Mouse (Mus musculus): ENCODE measurements around the gene Tnfsf15. TPM values are rescaled to one million over a fixed set of nuclear protein-coding genes. Genes with fewer than 3 reads are reported as not detected.
A peak's percentile ranks its signal among the peaks of the same experiment; 100 is the strongest.

The Tnfsf15 gene
- not detected for total RNA-seq (2021)
- long read RNA-seq, experiment 1, result 0 reads
- long read RNA-seq, experiment 2, result 0 reads

DNA sequence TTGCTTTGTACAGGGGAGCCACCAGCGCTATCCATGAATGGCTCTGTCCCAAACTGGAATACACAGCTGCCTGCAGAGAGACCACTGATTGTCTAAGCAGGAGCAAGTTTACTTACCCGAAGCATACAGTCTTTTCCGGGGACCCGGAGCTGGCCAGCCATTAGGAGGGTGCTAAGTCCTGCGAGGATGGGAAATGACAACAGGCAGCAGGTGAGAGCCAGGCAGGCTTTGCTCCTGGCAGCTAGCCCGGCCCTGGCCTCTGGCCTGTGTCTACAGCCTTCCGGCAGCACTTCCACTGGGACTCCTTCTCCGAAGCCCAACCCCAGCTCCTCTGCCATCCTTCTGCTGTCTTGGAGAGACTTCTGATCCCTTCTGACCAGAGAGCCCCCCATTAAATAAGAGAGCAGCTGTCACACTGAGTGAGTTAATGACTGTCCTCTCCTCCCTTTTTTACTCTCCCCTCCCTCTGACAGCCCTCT, at the start of gene Tnfsf15:
Tnfsf15 (minus strand) TSS at position 421 of the 479 bp plus-strand sequence.
- DNase-seq (ENCODE audit: low spot score), result peak; percentile 52

DNA sequence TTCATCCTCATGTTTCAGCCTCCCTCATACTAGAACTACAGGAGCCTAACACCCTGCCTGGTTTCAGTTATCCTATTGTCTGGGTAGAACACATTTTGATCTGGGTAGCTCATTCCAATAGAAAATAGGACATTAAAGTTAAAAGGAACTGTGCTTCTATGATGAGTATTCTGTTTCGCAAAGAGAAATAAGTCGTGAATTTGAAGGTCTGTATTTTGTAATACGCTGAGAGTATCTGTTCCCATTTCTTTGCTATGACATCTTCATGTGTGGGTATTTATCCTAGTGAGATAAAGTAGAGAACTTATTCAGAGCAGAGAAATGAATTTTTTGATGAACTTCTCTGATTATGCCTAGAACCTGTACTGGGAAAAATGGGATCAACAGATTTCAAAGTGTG, 47.4 kb upstream of the Tnfsf15 start:
- DNase-seq (ENCODE audit: low spot score), result no peak

DNA sequence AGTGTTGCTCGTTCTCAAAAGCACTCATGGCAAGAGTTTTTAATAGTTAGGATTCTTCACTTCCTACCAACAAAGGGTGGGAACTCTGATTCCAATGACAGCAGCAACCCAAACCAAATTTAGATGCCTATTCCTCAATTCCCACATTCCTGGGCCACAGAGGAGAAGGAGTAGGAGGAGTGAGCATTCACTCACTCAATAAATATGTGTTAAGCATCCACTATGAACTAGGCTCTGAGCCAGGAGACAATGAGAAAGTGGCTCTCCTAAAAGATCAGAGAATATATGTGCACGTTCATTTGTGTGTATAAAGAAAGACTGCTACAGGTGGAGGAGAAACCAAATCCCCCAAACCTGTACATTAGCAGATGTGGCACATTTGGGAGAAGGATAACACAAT, 40.6 kb upstream of the Tnfsf15 start:
- DNase-seq (ENCODE audit: low spot score), result no peak

- no peak for DNase-seq (ENCODE audit: low spot score)
Observed at GRCm38 (mm10) chr4:63783826-63784225, 38.9 kb upstream of the Tnfsf15 start.

DNA sequence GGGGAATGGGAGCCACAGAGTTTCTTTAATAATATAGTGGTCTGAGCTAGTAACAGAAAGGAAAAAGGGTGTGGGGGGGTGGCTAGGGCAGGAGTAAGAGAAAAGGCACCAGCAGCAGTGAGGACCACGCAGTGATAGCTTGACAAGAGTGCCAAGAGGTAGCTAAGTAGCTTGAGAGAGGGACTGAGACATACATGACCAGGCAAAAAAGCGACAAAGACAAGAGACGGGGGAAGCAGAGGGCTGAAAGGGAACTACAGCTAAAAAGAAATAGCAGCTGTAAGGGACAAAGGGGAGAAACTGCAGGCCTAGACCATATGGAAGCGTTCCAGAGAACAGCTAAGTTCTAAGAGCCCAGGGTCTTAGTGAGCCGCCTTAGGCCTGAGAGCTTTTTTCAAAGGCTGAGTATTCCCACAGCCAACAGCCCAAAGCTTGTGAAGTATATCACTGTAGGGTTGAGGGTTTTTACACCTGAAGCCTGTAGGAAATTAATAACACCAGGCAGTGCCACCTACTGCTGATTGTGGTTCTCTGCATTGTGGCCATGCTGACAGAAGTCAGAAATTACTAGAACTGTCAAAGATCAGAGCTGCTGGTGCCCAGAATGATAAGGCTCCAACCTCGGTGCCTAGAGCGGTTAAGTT, 38.2 kb upstream of the Tnfsf15 start:
- no peak for DNase-seq (ENCODE audit: low spot score)

DNA sequence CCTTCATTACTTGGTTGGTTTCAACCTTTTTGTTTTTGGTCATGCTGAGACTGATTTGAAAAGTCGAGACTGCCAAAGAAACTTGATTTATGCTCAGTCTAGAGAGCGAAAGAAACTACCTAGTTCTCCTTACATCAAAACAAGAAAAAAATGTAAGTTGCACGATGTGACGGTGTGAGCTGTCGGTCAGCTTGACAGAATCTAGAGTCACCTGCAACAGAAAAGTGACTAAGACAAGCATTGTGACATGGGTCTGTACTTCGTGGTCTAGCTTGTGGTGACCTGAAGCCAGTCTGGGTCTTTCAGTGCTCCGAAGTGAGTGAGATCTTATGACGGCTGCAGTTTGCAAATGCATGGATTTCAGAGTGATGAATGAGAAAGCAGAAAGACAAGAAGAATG, 32.3 kb upstream of the Tnfsf15 start:
- DNase-seq (ENCODE audit: low spot score), result no peak

DNA sequence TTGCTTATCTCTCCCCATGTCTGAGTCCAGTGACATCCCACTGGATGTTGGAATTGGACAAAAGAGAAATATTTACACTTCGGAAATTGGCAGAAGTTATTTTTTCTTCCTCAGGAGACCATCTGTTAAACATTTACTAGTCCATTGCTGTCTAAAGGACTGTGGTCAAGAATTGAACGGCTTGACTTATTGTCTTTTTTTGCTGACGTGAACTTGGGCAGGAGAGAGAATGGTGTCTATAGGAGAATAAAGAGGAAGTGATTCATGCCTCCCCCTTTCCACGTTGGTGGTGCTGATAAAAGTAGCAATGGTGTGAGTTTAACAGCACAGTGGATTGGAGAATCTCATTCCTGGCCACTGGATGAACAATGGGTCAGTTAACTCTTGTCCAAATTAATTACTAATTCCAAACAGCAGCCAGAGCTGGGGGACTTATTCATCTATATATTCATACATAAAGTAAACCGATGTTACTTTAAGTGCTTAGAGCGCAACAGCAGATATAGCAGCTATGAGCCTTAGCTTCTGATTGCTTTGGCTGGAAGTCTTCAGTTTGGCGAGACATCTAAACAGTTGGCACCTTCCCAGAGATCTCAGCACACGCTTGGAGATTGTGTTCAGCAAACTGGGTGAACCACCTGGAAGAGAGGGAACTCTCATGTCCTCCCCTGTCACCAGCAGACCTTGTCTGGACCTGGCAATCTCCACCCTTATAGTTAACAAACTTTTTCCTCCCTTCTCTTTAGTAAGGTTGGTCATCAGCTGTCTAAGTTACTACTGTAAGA, 28.6 kb upstream of the Tnfsf15 start:
- no peak for DNase-seq (ENCODE audit: low spot score)

DNA sequence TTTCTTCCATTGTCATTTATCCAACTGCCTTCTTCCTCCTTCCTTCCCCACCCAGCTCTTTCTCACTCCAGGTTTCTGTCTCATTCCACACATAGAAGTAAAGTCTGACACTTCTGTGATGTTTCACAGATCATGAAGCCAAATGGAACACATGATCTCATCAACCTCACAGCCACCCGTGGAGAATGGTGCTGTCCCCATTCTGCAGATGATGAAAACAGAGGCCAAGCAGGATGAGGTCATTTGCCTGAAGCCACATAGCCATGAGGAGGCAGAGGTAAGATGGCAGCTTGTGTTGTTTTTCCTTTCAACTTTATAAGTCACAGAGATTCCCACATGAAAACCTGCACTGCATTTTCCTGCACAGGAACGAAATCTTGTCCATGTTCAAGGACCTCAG, 27.6 kb upstream of the Tnfsf15 start:
- no peak for DNase-seq (ENCODE audit: low spot score)

- no peak for DNase-seq (ENCODE audit: low spot score)
Observed at GRCm38 (mm10) chr4:63771291-63771690, 26.4 kb upstream of the Tnfsf15 start.

GRCm38 (mm10) chr4:63769161-63769560, 24.2 kb upstream of the Tnfsf15 start:
- DNase-seq (ENCODE audit: low spot score), result no peak

DNA sequence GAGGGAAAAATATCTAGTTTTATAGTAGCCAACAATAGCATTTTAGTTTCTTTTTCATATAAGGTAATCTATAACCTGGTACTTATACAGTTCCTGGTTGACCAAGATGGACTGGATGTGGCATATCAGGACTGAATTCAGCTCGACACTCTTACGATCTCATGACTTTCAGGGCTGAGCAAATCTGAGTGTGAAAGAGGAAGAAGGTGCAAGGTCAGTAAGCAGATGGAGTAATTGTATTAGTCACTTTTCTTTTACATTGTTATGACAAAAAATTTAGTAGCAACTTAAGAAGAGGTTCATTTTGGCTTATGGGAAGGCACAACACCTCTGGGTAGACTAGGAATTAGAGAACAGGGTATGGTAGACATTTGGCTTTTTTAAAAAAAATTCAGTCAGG, 20.1 kb upstream of the Tnfsf15 start:
- DNase-seq (ENCODE audit: low spot score), result no peak

DNA sequence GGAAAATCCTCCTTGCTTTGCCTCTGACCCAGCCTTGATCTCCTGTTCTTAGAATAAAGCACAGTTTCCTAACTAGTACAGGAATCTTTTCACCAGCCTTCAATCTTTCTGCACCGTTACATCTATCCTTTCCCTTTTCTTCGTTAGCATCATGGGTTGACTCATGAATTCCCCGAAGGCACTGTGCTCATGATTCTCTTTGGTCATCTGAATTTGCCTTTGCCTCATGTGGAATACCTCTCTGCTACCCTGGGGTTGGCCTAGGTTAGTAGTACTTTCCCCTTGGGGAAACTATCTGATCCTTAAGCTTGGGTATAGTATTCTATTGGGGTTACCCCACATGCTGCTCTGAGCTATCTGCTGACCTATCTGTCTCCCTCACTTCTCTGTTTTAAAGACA, 15.0 kb upstream of the Tnfsf15 start:
- DNase-seq (ENCODE audit: low spot score), result no peak

DNA sequence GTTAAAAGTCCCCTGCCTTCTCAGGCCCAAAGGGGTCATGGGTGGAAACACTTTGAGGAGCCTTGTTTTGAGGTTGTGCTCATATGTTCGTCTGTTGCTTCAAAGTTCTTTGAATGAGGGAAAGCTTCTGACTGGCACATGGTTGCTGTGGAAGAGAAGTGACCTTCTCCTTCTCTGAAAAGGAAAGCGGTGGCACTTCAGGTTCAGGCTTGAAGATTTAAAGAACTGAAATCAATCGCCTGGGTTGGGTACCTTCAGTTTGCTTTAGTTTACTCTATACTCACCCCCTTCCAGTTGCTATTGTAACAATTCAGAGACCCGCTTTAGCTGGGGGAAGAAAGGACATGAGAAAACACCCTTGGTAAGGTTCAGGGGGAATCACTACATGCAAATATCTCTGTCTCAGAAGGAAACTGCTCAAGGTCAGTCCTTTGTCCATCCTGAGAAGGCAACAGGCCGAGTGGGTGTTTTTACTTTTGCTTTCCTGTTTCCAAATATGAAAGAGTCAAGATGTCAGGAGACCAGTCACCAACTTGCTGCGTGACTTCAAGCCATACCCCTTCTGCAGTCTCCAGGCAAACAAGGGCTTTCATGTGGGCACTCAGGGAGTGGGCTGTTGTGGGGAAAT, 12.7 kb upstream of the Tnfsf15 start:
- DNase-seq (ENCODE audit: low spot score), result no peak

GRCm38 (mm10) chr4:63756072-63756471, 11.2 kb upstream of the Tnfsf15 start:
- DNase-seq (ENCODE audit: low spot score), result no peak

- no peak for DNase-seq (ENCODE audit: low spot score)
Observed at GRCm38 (mm10) chr4:63754467-63755020, 9.6 kb upstream of the Tnfsf15 start.

DNA sequence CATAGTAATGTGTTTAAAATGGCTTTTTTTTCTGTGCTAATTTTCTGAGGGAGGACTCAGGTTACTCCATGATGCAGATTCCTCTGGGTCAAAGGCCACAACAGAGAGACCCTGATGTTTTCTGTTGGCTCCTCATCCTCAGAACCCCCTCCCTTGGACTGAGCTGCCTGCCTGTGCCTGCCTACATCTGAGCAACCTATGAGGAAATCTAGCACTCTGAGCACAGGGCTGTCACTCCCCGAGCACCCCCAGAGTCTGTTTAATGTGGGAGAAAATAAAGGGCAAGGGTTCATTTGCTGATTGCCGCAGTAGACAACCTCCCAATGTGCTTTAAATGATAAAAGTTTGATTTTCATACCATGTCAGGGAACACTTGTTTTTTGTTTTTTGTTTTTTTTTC, 8.9 kb upstream of the Tnfsf15 start:
- no peak for DNase-seq (ENCODE audit: low spot score)

GRCm38 (mm10) chr4:63752687-63753523, 8.0 kb upstream of the Tnfsf15 start:
- DNase-seq (ENCODE audit: low spot score), result no peak

- DNase-seq (ENCODE audit: low spot score), result no peak
Observed at GRCm38 (mm10) chr4:63748061-63748730, 3.3 kb upstream of the Tnfsf15 start.

GRCm38 (mm10) chr4:63745271-63745670, 358 bp upstream of the Tnfsf15 start:
- no peak for DNase-seq (ENCODE audit: low spot score)

DNA sequence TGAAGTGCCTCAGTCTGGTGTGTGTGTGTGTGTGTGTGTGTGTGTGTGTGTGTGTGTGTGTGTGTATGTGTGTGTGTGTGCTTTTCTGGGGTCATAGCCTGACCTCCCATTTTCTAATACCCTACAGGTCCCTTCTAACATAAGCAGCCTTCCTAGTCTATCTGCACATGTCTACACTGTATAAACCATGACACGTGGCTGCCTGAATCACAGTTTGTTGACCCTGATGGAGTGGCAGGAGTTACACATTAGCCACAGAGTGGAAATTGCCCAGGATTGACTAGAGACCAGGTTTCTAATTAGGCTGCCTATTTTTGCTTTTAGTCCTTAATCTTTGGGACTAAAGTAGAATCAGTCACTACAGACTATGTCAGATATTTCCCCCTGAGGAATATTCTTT, 1.3 kb downstream of the Tnfsf15 start:
- DNase-seq (ENCODE audit: low spot score), result no peak
